Mouse (Mus musculus): ENCODE measurements at regions not wholly inside any gene's neighbourhood (a gene's known extent, or its start where the extent isn't known, plus 50 kb on each side); places are given as distances from the start of the nearest gene placed in this dataset.

- no peak for DNase-seq (ENCODE audit: low read depth, low spot score)
These were observed 89.8 kb downstream of the Kif26a start for GRCm38 (mm10) chr12:112235841-112236240.

- DNase-seq (ENCODE audit: low read depth, low spot score): no peak
These were observed 91.1 kb downstream of the Kif26a start for GRCm38 (mm10) chr12:112237061-112237490.

GRCm38 (mm10) chr12:112238834-112239233 lies 92.8 kb downstream of the Kif26a start:
- no peak for DNase-seq (ENCODE audit: low read depth, low spot score)

GRCm38 (mm10) chr12:112241740-112242171 lies 95.7 kb downstream of the Kif26a start:
- no peak for DNase-seq (ENCODE audit: low read depth, low spot score)

GRCm38 (mm10) chr12:112243231-112243630 lies 97.2 kb downstream of the Kif26a start:
- no peak for DNase-seq (ENCODE audit: low read depth, low spot score)

GRCm38 (mm10) chr12:112250894-112251293 lies 104.9 kb downstream of the Kif26a start:
- no peak for DNase-seq (ENCODE audit: low read depth, low spot score)

- DNase-seq (ENCODE audit: low read depth, low spot score): no peak
These were observed 107.5 kb downstream of the Kif26a start for GRCm38 (mm10) chr12:112253461-112253860.

- no peak for DNase-seq (ENCODE audit: low read depth, low spot score)
These were observed 109.2 kb downstream of the Kif26a start for GRCm38 (mm10) chr12:112255223-112255622.

GRCm38 (mm10) chr12:112257691-112258090 lies 111.7 kb downstream of the Kif26a start:
- no peak for DNase-seq (ENCODE audit: low read depth, low spot score)

GRCm38 (mm10) chr12:112263283-112264056 lies 117.5 kb downstream of the Kif26a start:
- DNase-seq (ENCODE audit: low read depth, low spot score): no peak

- no peak for DNase-seq (ENCODE audit: low read depth, low spot score)
These were observed 118.2 kb downstream of the Kif26a start for GRCm38 (mm10) chr12:112264201-112264600.

- DNase-seq (ENCODE audit: low read depth, low spot score): no peak
These were observed 119.4 kb downstream of the Kif26a start for GRCm38 (mm10) chr12:112265289-112265969.

- DNase-seq (ENCODE audit: low read depth, low spot score): no peak
These were observed 128.0 kb downstream of the Kif26a start for GRCm38 (mm10) chr12:112274026-112274425.

GRCm38 (mm10) chr12:112274756-112275155 lies 128.7 kb downstream of the Kif26a start:
- no peak for DNase-seq (ENCODE audit: low read depth, low spot score)

GRCm38 (mm10) chr12:112276651-112277050 lies 130.6 kb downstream of the Kif26a start:
- DNase-seq (ENCODE audit: low read depth, low spot score): no peak

- DNase-seq (ENCODE audit: low read depth, low spot score): no peak
These were observed 131.5 kb downstream of the Kif26a start for GRCm38 (mm10) chr12:112277511-112277910.

- DNase-seq (ENCODE audit: low read depth, low spot score): no peak
These were observed 139.1 kb downstream of the Kif26a start for GRCm38 (mm10) chr12:112285096-112285495.

GRCm38 (mm10) chr12:112288786-112289185 lies 142.8 kb downstream of the Kif26a start:
- DNase-seq (ENCODE audit: low read depth, low spot score): no peak

GRCm38 (mm10) chr12:112290299-112290698 lies 144.3 kb downstream of the Kif26a start:
- DNase-seq (ENCODE audit: low read depth, low spot score): no peak

- DNase-seq (ENCODE audit: low read depth, low spot score): peak; percentile 36
These were observed 145.9 kb downstream of the Kif26a start for GRCm38 (mm10) chr12:112291748-112292561.

GRCm38 (mm10) chr12:112293105-112293504 lies 147.1 kb downstream of the Kif26a start:
- no peak for DNase-seq (ENCODE audit: low read depth, low spot score)

GRCm38 (mm10) chr12:112295337-112295941 lies 149.4 kb downstream of the Kif26a start:
- DNase-seq (ENCODE audit: low read depth, low spot score): no peak

Data from A20 (cell line).